Mouse (Mus musculus) spleen, postnatal 10 days (tissue): ENCODE data around the gene Cnga2.

Experiments used
- DNase-seq, 2 experiments: peaks; one replicate each; pipeline ENCODE4 v3.0.0; 2021 to 2022; ENCODE audit warnings: low spot score in 2 of 2

Cnga2 gene

GRCm38 (mm10) chrX:72047918-72048317 is 56.3 kb downstream of the Cnga2 start:
- DNase-seq = no peak
